Mouse (Mus musculus) kidney, adult 11 months (tissue): ENCODE data around the gene Nap1l1.

ENCODE experiments used
- DNase-seq: peaks from one replicate; pipeline ENCODE4 v3.0.0; 2022

Gene Nap1l1

DNA sequence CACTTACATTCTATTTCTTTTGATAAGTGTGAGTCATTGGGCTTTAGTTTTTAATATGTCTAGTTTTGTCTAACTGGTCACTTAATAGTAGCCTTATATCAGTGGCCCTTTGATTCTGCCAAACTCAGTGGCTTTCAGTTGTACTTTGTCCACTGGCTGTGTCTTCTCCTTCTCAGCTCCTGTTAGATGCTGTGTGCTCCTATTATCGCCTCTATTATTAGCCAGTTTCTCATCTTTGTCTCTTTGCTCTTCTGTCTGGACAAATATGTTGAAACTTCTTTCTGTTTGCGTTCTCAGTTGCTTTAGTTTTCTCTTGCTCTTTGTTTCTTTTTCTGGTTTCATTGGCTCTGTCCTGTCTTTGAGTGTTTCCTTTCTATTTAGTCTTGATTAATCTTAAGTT lies 9.6 kb downstream of the Nap1l1 start:
- DNase-seq = no peak

DNA sequence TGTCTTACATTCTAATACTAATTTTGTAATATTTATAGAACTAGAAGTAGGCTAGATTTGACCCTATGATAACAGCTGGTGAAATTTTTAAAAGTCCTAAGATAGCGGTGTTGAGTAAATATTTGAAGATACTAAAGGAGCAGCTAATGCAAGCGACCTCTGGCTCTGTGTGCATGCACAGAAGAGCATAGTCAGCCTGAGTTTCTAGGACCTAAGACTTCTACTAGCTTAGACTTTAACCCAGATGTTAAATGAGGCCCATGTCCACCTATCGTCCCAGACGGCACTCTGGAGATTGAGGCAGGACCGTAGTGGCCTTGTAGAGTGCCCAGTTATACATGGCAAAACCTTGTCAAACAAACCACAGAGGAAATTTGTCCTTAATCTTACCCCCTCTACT lies 11.1 kb downstream of the Nap1l1 start:
- peak; percentile 37 for DNase-seq

DNA sequence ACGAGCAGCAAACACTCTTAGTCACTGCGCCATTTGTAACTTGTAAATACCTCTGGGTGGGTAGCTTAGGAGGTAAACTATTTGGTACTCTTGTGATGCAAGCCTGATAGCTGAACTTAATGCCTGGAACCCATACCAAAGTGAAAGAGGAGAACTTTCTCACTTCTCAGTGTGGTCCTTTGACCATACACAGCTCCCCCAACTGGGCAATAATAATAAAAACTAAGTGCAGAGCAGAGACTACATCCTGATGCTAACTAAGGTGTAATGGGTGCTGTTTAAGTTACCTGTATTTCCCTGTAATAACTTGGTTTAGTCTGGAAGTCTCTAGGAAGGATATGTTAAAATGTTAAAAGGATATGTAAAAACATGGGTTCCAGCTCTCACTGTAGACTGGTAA lies 15.8 kb downstream of the Nap1l1 start:
- DNase-seq = no peak

DNA sequence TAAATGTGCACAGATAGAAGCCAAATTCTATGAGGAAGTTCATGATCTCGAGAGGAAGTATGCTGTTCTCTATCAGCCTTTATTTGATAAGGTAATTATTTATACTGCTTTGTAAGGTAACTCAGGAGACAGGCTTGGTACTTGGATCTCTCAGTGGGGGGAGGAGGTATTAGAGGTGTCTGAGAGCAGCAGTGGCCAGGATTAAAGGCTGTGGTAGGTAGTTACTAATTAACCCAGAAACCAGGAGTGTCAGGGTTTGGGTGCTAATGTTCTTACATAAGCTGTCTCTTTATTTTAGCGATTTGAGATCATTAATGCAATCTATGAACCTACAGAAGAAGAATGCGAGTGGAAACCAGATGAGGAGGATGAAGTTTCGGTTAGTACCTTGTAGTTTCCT lies 17.1 kb downstream of the Nap1l1 start:
- DNase-seq = peak; percentile 67

DNA sequence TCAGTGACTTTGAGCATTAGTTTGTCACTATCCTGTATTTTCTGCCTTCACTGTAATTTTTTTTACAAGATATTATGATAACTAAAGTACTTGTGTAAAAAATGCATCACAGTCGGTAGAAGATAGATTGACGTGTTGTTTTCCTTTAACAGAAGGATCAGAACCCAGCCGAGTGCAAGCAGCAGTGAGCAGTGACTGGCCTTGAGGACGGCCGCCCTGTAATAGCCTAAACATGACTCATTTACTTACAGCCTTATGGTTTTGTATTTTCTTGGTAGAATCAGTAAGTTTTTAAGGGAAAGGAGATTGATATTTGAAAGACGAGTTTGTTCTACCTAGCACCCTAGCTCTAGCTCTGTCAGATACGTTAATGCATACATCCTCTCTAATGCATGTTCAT lies 22.9 kb downstream of the Nap1l1 start:
- no peak for DNase-seq

DNA sequence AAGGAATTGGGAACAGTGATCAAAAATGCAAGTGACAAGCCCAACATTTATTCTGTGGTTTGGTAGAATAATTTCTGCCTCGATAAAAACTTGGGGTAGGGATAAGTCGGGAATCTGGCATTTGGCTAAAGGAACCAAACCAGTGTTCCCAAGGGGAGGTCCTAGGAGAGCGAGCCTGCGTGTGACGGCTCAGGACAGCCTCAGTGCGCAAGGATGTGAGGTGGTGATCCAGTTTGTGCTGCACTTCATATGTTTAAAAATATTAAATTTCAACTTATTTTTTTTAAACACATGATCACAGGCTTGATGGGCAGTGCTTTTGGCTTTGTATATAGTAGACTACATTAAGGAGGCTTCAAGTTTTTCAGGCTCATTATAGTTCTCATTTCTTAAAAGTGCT lies 26.9 kb downstream of the Nap1l1 start:
- no peak for DNase-seq

DNA sequence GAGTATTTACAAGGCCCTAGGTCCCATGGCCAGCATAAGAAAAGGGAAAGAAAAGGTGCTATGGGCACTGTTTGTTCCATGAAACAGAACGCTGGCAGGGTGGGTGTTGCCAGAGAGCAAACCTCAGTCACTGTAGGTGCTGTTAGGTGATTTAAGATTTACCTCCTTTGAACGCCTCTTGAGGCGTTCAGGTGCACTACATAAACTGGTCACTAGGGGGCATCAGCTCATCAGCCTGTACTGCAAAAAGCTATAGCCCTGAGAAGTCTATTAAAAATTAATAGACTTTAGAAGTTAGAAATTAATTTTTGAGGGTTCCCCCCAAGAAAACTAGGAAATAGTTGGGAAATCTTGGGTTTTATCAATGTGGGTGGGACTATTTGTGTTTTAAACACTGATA lies 30.0 kb downstream of the Nap1l1 start:
- DNase-seq = peak; percentile 69

DNA sequence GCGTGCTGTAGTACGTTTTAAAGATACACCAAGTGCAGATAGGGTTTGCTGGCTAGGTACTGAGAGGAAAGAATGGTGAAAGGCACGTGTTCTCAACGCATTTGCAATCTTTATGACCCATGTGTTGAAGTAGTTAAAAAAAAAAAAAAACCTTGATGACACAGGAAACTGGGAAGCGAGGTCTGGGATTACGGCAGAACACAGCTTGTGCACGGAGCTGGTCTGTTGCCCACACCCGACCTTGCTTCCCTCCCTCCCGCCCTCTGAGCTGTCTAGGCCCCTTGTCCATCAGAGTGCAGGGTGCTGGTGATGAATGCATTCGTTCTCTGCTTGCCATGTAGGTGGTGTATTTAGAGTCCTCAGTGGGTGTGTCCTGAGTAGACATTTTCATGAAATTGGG lies 30.7 kb downstream of the Nap1l1 start:
- no peak for DNase-seq

DNA sequence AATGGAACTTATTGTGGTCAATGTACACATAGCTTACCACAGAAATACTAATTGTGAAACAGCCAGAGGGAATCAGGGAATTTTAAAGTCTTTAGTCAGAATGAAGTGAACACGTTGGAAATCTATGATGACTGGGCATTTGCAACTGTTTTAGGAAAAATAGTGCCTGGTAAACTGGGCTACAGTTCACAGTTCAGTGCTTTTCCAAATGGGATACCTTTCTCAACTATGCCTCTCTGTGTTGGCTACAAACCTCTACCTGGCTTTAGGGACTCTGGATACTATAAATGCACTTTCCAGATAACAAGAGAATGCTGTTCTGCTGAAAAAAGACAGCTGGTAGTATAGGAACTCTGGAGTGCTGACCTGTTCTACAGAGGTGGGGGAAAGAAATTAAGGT lies 31.6 kb downstream of the Nap1l1 start:
- DNase-seq = no peak

DNA sequence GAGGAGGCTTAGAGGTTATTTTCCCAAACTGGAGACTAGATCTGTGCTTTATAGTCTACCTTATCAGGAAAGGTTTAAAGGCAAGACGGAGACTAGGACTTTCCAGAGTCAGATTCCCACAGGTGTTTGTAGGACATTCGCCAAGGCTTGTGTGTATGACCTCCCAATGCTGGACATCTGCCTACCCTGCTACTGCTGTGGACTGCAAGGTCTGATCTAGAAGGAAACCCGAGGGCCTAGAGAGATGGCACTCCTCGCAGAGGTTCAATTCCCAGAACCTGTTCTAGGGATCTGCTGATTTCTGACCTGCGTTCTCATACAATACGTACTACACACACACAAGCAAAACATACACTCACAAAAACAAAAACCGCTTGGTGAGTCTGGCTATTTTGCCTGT lies 32.4 kb downstream of the Nap1l1 start:
- peak; percentile 29 for DNase-seq

DNA sequence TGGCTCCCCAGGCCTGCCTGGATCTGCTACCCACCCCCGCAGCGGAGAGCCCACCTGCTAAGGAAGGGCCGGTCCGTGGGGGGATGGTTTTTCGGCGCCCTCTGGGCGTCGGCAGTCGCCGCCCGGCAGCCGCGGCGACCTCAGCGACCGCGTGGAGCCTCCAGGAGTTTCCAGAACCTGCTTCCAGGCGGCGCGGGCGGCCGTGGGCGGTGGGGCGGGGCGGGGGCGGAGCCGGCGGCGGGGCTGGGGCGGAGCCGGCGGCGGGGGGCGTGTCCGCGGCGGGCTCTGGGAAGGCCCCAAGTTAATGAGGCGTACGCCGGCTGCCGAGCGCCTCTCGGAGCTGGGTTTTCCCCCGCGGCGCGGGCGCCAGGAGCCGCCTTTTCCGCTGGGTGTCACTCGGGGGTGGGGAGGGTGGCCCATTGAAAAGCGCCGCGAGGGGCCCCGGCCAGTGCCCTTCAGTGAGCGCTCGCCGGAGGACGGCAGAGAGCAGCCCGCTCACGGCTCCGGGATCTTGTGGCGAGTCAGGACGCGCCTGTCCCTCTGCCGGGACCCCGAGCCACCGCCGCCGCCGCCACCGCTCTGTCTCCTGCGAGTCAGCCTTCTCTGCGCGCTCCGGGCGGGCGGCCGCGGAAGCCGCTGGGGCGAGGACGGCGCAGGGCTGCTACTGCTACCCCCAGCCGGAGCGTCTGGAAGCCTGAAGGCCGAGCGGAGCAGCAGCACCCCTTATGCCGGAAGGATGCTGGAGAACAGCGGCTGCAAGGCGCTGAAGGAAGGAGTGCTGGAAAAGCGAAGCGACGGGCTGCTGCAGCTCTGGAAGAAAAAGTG lies 33.3 kb downstream of the Nap1l1 start, which contains the start of gene Phlda1:
Gene Phlda1 (plus strand): TSS at position 186 of the 825 bp plus-strand sequence.
- DNase-seq = peak; percentile 92

DNA sequence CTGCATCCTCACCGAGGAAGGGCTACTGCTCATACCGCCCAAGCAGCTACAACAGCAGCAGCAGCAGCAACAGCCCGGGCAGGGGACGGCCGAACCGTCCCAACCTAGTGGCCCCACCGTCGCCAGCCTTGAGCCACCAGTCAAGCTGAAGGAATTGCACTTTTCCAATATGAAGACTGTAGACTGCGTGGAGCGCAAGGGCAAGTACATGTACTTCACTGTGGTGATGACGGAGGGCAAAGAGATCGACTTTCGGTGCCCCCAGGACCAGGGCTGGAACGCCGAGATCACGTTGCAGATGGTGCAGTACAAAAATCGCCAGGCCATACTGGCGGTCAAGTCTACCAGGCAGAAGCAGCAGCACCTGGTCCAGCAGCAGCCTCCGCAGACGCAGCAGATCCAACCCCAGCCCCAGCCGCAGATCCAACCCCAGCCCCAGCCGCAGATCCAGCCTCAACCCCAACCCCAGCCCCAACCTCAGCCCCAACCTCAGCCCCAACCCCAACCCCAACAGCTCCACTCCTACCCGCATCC lies 34.0 kb downstream of the Nap1l1 start:
- no peak for DNase-seq

DNA sequence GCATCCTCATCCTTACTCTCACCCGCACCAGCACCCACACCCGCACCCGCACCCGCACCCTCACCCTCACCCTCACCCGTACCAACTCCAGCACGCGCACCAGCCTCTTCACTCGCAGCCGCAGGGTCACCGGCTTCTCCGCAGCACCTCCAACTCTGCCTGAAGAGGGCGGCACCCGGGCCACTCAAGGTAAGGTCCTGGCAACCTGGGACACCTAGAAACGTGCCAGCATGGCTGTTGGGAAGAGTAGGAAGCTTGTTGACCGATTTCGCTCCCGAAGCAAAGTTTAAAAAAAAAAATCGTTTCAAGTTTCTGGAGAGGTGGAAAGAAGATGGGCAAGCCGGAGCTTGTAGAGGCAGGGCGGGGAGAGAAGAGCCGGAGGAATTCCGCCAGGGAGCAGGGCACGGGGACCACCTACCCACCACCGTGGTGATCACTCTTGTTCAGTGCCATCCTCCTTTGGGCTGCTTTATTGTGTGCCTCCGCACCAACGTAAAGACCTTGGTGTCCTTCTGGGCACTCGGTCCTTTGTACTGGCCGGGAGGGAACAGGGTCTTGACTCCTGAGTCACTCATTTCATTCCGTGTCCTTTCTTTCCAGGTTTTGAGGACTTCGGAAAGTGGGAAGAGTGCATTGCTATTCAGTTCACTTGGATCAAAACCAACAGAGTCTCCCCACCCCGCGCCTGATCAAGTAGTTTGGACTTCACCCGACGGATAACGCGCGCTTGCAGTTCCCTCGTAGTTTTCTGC lies 34.6 kb downstream of the Nap1l1 start:
- DNase-seq = peak; percentile 70

DNA sequence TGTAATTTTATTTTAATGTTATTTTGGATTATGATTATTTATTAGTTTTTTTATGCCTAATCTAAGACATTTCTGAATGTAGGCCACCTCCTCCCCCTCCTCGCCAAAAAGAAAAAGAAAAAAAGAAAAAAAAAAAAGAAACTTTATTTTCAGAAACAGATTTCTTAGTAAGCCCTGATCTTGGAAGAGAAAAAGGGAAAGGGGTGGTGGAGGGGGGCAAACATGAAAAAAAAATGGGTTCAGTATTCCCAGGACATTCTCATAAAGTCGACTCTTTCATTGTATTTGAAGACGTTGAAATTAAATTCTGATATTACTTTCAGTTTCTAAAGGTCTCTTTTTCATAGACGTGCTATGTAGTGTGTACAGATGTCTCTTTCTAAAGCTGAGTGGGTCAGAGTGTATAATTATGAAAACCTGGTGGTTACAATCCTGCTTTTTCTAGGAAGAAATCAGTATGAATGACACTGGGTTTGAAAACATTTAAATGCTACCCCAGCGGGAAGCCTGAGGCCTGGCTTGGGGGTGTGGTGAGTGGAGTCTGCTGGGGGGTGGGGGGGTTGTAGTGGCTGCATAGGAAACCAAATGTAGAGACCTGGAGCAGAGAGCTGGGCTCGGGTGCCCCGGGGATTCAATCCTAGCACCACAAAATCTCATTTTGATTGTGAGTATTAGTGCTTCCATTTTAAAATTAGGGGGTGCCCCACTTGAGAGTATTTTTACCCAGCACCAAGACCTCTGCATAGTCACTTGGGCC lies 35.5 kb downstream of the Nap1l1 start:
- no peak for DNase-seq

DNA sequence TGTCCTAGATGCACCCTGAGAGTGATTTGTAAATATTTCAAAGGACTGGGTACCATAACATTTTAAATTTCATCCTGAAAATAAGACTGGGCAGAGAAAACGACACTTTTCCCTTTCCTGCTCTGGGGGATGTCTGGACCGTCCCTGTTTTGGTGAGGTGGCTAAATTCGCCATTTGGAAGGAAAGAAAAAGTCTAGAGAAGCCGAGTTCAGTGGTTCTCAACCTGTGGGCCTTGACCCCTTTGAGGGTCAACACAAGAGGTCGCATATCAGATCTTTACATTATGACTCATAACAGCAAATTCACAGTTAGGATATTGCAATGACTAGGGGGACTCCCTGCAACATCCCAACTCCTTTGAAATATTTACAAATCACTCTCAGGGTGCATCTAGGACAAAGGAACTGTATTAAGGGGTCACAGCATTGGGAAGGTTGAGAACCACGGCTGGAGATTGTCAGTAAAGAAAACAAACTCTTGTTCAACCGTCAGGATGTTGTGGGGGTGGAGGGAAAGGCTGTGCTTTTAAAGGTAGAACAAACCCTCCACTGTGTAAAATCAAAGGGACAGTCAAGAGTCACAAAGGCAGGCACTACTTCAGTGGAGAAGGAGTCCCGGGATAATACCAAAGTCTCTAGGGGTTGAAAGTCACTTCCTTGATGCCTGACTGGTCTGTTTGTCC lies 36.2 kb downstream of the Nap1l1 start:
- DNase-seq = no peak

DNA sequence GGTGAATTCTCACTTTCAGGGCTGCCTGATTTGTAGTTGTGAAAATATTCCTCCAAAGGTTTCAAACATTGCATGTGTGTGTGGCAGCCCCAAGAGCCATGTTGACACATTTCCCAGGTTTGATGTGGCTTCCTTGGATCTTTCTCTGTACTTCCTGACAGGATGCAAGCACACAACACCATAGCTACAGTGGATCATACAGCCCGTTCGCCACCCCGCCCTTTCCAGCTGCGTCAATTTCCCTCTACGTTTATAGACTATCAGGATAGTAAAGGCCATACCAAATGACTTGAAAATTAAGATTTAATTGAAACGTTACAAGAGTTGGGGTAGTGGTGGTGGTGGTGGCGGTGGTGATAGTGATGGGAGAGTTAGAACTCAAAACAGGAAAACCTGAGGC lies 37.0 kb downstream of the Nap1l1 start:
- no peak for DNase-seq

DNA sequence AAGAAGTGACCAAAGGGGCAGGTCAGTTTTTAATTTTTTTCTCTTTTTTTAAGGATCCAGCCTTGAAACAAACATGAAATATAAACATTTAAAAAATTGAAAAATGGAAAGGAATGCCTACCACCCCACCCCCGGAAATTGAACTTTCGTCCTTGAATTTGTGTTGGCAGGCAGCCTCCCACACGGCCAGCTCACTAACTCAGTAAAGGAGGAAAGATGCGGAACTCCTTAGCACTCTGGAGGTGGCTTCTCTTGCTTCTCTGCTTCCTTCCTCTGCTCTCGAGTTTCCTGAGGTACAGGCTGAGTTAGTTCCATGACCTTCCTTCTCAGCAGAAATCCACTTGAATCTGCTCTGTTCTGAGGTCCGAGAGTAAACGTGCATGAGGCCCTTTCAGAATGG lies 37.8 kb downstream of the Nap1l1 start:
- no peak for DNase-seq

DNA sequence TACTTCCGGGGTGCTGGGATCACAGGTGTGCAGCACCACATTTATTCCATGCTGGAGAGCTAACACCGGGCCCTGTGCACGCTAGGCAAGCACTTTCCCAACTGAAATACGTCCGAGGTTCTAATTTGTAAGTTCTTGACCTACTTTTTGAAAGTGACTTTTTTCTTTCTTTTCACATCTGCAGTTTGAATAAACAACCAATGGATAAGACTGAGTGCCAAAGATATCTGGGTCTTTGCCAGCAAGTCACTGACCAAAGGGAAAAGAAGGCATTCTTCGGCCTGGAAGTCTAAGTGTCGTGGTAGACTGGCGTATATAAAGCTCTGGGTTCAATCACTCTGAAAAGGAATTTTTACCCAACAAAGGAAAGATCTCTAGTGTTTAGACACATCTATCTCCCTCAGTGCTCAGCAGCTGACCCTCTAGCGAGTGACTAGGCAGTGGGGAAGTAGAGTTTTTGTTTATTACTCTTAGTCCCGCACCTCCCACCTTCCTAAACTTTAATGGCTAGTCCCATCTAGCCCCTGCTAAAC lies 39.1 kb downstream of the Nap1l1 start:
- no peak for DNase-seq

DNA sequence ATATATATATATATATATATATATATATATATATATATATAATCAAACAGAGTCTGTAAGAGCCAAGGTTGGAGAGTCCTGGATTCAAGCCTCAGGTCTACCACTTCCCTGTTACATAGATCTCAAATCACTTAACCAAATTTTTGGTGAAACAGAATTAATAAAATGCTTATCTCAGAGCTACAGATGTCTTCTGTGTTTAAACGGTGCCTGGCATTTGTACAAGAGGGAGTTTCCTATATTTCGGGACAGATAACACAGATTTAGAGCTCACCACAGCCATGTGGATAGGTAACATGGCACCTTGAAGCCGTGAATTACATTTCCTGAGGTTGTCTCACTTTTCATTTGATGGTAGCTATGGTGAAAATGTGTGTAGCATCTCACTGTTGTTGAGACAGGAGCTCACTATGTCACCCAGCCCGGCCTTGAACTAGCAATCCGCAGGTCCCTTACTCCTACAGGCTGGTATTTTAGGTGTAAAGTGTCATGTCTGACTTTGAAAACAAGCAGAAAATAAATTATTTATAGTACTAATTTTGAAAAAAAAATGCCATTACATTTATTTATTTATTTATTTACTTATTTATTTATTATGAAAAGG lies 41.4 kb downstream of the Nap1l1 start:
- no peak for DNase-seq

DNA sequence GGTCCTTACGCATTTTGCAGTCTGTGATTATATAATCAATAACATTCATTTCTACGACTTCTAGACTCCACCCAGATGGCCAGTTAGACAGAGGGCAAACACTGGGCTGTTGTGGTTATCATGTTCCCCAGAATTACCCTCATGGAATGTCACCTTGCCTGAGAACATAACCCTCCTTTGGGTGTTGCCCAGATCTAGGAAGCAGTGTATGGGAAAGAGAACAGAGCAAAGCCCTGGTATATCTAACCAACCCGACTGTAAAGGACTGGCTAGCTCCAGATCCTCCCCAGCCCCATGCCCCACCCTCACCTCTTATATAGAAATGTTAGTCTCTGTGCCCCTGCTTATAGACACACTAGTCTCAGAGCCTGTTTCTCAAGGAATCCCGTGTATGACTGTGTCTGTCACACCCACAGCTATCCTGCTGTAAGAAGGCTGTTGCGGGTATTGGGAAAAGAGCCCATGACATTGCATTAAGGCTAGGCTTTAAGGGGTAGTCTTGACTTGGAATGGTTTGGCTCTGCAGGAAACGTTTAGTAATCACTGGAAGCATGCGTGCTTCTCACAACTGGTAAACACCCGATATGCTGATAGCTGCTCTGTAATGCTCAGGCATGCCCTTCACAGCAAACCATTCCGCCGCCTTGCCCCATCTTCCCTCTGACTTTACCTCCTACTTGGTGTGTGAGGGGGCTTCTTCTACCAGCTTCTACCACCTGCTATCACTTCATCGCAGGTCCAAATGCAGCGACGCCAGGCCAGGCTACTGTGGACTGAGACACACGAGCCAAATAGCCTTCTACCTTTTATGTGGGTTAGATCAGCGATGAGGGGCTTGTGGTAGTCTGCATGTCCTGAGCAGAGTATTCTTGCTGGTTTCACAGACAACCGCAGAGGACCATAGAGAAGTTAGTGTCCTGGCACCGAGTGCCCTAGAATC lies 42.3 kb downstream of the Nap1l1 start:
- DNase-seq = no peak

DNA sequence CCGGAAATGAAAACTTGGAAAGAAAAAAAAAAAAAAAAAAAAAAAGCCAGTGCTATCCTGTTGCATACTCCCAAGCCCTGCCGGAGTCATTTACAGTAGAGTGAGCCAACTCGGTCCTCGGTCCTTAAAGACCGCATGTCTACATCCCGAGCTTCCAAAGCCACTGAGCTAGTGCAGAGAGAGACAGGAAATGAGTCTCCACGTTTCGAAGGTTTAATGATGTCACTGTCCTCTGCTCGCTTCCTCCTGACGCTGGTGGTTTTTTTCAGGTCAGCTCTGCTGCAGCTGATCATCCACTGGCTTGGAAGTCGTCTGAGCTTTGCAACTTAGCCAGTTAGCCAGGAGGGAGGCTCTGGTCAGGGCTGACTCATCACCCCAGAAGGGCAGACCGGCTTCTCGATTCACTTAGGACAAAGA lies 43.2 kb downstream of the Nap1l1 start:
- DNase-seq = peak; percentile 31
